Mouse (Mus musculus) fibroblast of lung, adult 2 months (primary cell): ENCODE measurements around the gene Slc29a2.
A peak's percentile ranks its signal among the peaks of the same experiment; 100 is the strongest.
"Not testable (repeated sequence)": the region's sequence is repeated elsewhere in the genome, so short reads cannot be mapped to it uniquely, and the experiment has no call there.

Experiments
- DNase-seq: peaks from one replicate; pipeline ENCODE4 v3.0.0-alpha.2; 2011; ENCODE audit warnings: low read depth

The Slc29a2 gene

DNA sequence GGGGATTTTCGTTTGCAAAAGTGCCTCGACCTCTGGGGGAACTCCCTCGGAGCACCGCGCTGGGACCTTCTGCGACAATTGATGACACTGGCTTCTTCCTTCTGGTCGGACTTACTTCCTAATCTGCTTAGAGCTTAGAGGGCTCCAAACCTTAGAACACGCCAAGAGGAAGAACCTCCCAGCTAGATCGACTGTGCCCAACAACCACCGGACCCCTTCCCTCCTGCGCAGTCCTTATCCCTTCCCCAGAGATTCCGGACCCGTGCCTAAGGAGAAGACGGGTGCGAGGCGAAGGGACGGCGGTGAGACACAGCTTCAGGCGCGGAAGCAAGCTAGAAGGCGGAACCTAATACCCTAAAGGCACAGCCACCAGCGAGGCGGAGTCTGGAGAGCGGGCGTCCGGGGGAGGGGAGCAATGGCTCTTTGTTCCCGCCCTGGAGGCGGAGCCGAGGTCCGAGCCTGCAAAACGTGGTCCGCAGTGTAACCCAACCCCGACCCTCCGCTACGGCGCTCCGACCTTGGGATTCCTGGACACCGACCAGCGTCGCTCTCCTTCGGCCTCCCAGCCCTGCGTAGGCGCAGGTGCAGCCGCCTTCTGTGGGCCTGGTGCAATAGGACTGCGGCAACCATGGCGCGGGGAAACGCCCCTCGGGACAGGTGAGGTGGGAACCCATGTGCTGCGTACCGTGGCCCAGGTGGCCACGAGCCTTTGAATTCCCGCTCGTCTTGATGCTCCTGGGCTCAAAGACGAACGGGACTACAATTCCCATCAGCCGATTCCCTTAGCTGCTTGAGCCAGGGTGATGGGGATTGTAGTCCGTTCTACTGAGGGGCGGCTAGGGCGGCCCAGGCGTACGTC is at the start of gene Slc29a2:
Gene Slc29a2, plus strand, starts transcription at position 240 of the 859 bp plus-strand sequence.
- no peak for DNase-seq

GRCm38 (mm10) chr19:4981767-4982166 is 41.9 kb upstream of the Slc29a2 start:
- peak; percentile 35 for DNase-seq

- no peak for DNase-seq
Observed at GRCm38 (mm10) chr19:4989013-4989412, 34.6 kb upstream of the Slc29a2 start.

DNA sequence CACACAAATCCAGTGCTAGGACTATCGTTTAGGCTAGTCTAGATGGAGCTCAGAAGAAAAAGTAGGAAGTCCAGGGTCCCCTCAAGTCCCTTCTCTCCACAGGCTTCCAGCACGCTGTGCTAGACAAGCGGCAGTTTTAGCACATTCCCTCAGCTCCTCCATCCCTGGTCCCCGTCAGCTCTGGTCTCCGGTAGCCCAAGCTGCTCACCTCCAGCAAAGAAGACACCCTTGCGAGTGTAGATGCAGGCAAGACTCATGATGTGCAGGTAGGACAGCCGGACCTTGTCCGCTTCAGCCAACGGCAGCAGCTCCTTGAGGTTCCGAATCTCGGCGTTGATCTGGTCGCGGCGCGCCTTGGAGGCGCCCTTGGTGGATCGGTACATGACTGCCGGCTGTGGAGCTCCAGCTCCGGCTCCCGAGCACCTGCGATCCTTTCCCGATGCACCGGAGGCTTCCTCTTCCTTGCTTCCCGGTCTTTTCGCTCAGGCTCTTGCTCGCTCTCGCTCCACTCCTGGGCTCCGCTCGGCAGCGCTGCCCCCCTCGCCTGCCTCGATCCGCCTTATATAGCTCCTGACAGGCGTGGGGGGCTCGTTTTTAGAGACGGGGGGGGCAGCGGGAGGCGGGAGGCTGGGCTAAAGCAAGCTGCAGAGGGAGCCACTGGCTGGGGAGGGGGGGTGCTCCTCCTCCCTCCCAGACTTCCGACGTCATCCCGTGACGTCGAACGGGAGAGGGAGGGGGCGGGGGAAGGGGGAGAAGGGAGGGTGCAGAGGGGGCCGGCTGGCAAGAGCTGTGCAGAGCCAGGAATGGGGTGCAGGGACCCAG is 34.0 kb upstream of the Slc29a2 start:
- DNase-seq: no peak

DNA sequence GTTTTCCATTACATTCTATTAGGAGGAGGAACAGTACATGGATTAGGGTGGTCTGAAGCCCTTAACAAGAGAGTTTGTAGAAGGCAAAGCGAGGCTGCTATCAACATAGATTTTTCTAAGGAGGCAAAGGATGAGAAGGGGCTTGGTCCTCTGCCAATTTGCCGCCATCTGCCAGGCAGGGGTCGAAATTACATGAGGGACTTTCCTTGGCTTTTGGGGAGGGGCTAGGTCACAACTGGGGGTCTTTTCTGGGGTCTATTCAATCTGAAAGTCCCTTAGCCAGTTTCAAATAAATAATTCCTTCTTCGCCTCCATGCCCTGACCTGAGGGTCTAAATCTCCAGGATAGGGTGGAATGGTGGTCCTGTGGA is 33.4 kb upstream of the Slc29a2 start, which contains the start of gene Npas4:
Gene Npas4, minus strand, starts transcription at position 61 of the 370 bp plus-strand sequence.
- no peak for DNase-seq

DNA sequence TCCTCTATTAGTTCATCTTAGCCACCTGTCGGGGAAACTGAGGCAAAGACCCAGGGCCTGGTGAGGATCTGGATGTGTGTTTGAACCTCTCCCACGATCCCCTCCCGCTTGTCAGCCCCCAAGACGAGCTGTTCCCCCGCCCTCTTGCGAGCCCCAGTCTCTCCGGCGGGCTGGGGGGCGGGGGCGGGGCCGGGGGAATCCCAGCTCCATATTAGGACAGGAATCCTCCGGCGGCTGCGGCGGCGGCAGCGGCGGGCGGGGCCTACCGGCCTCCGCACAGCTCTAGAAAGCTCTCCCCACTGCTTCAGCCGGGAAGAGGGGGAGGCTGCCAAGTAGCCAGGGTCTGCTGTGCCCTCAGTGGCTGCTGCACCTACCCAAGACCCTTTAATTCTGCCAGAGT is 32.9 kb upstream of the Slc29a2 start:
- no peak for DNase-seq

GRCm38 (mm10) chr19:4992371-4992770 is 31.3 kb upstream of the Slc29a2 start:
- DNase-seq: no peak

DNA sequence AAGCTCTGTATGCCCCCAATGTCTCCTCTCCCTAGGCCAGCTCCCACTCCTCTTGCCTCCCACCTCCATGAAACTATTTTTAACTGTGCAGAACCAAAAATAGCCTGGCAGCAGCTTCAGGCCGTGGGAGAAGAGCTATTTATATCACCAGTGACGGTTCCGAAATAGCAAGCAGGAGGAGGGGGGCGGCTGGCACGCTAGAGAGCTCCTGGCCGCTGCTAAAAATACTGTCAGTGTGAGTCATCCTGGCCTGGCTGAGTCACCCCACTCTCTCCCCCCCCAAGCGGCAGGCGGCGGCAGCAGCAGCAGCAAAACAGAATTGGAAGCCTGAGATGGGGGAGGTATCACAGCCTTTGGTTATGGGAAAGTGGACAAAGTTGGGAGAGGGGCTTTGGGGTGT is 30.8 kb upstream of the Slc29a2 start:
- DNase-seq: peak; percentile 92

DNA sequence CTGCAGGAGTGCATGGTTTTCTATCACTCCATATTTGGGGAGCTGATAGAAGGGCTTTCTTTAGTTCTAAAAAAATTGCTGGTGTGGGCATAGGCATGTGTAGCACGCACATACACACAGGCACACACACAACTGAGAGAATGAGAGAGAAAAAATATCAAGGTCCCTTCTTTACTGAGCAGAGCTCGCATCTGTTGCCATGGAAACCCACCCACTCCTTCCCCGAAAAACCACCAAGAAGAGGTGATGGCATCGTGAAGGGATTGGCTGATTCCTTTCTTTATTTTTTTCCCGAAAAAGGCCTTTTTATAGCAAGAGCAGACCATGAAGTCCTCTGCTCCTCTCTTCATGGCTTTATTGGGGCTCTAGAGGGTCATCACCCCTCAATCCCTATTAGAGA is 29.6 kb upstream of the Slc29a2 start:
- no peak for DNase-seq

GRCm38 (mm10) chr19:4999445-5000140 is 24.1 kb upstream of the Slc29a2 start:
- no peak for DNase-seq

- DNase-seq: no peak
Observed at GRCm38 (mm10) chr19:5001666-5002406, 21.8 kb upstream of the Slc29a2 start.

DNA sequence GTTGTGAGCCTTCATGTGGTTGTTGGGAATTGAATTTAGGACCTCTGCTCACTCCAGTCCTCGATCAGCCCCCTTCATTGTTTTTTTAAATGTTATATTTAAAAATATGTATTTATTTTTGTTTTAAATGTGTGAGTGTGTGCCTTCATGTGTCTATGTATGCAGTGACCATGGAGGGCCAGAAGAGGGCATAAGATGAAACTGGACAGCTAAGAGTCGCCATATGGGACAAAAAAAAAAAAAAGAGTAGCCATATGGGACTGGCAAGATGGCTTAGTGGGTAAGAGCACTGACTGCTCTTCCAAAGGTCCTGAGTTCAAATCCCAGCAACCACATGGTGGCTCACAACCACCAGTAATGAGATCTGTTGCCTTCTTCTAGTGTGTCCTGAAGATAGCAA is 20.0 kb upstream of the Slc29a2 start:
- not testable (repeated sequence) for DNase-seq

DNA sequence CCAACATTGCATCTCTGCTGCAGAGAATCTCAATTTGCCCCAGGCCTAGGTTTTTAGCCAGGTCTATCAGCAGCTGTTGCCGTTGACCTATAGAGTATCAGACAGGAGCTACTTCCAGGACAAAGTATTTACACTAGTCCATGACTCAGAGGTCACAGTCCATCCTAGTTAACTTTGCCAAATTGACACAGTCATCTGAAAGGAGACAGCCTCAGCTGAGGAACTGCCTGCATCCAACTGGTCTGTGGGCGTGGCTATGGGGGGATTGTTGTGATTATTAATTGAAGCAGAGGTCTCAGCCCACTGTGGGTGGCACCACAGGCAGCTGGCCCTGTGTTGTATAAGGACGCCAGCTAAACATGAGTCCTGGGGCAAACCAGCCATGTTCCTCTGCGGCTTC is 18.7 kb upstream of the Slc29a2 start:
- DNase-seq: no peak

DNA sequence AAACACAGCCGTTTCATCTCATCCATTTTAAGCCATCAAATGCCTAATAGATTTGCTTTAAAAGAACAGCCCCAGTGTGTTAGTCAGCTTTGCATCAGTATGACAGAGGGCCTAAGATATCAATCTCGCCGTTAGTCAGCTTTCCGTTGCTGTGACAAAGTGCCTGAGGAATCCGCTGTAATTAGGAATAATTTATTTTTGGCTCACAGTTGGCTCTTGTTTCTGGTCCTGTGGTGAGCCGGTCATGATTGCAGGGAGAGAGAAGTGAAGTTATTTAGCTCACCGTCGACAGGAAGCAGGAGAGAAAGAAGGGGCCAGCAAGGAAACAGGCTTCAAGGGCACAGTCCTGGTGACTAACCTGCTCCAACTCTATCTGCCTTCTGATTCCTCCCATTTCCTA is 10.5 kb upstream of the Slc29a2 start:
- DNase-seq: no peak

DNA sequence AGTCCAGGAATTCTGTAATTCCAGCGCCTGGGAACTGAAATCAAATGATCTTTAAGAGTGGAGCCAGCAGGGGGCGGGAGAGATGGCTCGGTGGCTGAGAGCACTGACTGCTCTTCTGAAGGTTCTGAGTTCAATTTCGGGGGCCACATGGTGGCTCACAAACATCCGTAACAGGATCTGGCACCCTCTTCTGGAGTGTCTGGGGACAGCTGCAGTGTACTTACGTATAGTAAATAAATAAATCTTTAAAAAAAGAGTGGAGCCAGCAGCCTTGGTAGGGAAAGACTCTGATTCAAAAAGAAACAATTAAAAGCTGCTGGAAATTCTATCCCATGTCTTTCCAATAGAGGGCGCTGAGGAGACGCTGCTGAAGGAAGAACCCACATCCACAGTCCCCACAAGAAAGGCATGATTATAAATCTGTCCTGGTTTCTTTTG is 8.7 kb upstream of the Slc29a2 start:
- no peak for DNase-seq

GRCm38 (mm10) chr19:5016221-5016742 is 7.4 kb upstream of the Slc29a2 start:
- no peak for DNase-seq

DNA sequence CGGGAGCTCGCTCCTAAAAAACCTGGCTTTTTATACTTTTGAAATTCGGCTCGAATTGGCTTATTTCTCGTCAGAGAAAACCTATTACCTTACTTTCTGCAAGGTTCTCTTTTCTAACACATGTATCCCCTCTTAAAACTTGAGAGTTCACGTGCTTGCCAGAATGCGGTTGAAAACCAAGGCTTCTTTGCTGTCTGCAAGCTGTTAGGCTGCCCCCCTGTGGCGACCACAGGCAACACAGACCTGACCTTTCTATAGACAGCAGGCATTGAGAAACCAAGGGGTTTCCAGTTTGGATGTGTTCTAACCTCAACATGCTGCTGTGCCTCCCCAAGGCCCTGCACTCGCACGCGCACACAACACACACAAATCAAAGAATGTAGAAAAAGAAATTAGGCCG is 6.9 kb upstream of the Slc29a2 start:
- DNase-seq: no peak

GRCm38 (mm10) chr19:5017611-5018010 is 6.0 kb upstream of the Slc29a2 start:
- peak; percentile 64 for DNase-seq

GRCm38 (mm10) chr19:5018191-5018590 is 5.5 kb upstream of the Slc29a2 start:
- no peak for DNase-seq

GRCm38 (mm10) chr19:5021416-5021815 is 2.2 kb upstream of the Slc29a2 start:
- no peak for DNase-seq

DNA sequence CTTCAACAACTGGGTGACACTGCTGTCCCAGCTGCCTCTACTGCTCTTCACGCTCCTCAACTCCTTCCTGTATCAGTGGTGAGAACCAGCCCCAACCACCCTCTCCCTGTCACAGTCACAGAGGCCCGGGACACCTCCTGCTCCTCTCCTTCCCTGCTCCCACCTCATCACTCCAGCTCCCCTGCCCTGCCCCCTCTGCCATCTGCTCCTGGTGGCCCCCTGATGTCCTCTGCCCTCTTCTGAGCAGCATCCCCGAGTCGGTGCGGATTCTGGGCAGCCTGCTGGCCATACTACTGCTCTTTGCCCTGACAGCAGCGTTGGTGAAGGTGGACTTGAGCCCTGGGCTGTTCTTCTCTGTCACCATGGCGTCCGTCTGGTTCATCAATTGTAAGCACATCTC is 2.5 kb downstream of the Slc29a2 start:
- DNase-seq: no peak
